ENCODE assay signal across 18 mouse cellular contexts in genomic region chr6:146243068-146243467, GRCm38 (mm10).
"Had no signal": no experiment of that assay in that cellular context is flagged by ENCODE, and none has a peak within 500 bp of the region (broad histone marks: within the 10 kb centered on the region; RNA-seq: fewer than 3 reads in every experiment).

No protein-coding gene starts in this region.

- H3K4me2 ChIP-seq: liver, embryonic 13.5 days; liver, embryonic 15.5 days; lung, embryonic 15.5 days; midbrain, embryonic 13.5 days; neural tube, embryonic 12.5 days; stomach, embryonic 15.5 days had no signal

- H3K36me3 ChIP-seq: liver, embryonic 13.5 days; liver, embryonic 15.5 days; lung, embryonic 15.5 days; midbrain, embryonic 13.5 days; neural tube, embryonic 12.5 days; stomach, embryonic 15.5 days had no signal

- DNase-seq: liver, embryonic 13.5 days; liver, postnatal 0 days; lung, adult 2 months; lung, postnatal 14 days; lung, postnatal 36 days; right cerebral cortex, postnatal 14 days; thymus, adult 2 months; thymus, postnatal 25 days; thymus, postnatal 4 days had no signal

- H3K4me3 ChIP-seq: liver, embryonic 13.5 days; liver, embryonic 15.5 days; lung, embryonic 15.5 days; megakaryocyte, embryonic 14.5 days; midbrain, embryonic 13.5 days; neural tube, embryonic 12.5 days; stomach, embryonic 15.5 days had no signal

- H3K27ac ChIP-seq: liver, embryonic 13.5 days; liver, embryonic 15.5 days; lung, embryonic 15.5 days; macrophage; midbrain, embryonic 13.5 days; neural tube, embryonic 12.5 days; stomach, embryonic 15.5 days; stomach, postnatal 0 days had no signal

- ATAC-seq: liver, postnatal 0 days; lung, postnatal 0 days; midbrain, embryonic 13.5 days had no signal

- H3K4me1 ChIP-seq: lung, embryonic 15.5 days; neural tube, embryonic 12.5 days; stomach, embryonic 15.5 days had no signal

- H3K9me3 ChIP-seq: liver, embryonic 13.5 days; liver, embryonic 15.5 days; lung, embryonic 15.5 days; midbrain, embryonic 13.5 days; neural tube, embryonic 12.5 days; stomach, embryonic 15.5 days had no signal

- H3K9ac ChIP-seq: liver, embryonic 13.5 days; liver, embryonic 15.5 days; liver, postnatal 0 days; lung, embryonic 15.5 days; midbrain, embryonic 13.5 days; neural tube, embryonic 12.5 days; stomach, embryonic 15.5 days had no signal

- H3K27me3 ChIP-seq: liver, embryonic 13.5 days; liver, embryonic 15.5 days; lung, embryonic 15.5 days; megakaryocyte, embryonic 14.5 days; midbrain, embryonic 13.5 days; neural tube, embryonic 12.5 days; stomach, embryonic 15.5 days had no signal
